Mouse (Mus musculus): Measurements from ENCODE around the gene Foxn3. TPM values are rescaled to one million over a fixed set of nuclear protein-coding genes. Genes with fewer than 3 reads are reported as not detected.

Gene Foxn3
- polyA plus RNA-seq, 1 experiment from 2014 or later: 81.4 TPM

- H3K27ac ChIP-seq (replicated peaks; ENCODE audit: low read depth, low read length): peak overlapping the region; percentile 60
- ATAC-seq (ENCODE audit: low FRiP score, low TSS enrichment) (peak; percentile 66), DNase-seq (peak; percentile 88)
- H3K27me3 ChIP-seq (ENCODE audit: control insufficient read depth, insufficient read depth, low read length): no peaks in the 10 kb centered on the region
- no peaks in the 10 kb centered on the region for H3K9me3 ChIP-seq (ENCODE audit: control insufficient read depth, low read length)
- no peak overlapping the region for H3K4me3 ChIP-seq (replicated peaks; ENCODE audit: low read depth, low read length)
- no peak overlapping the region for H3K9ac ChIP-seq (replicated peaks; ENCODE audit: low read length)
- peaks cover 25% of the 10 kb centered on the region for H3K4me1 ChIP-seq (ENCODE audit: control insufficient read depth, insufficient read depth, low read length)
- no peaks in the 10 kb centered on the region for H3K36me3 ChIP-seq (ENCODE audit: control insufficient read depth, insufficient read depth, low read length)
- 41% methylated on average over 10 of the region's 10 CpGs for WGBS
- peak overlapping the region; percentile 39 for H3K4me2 ChIP-seq (ENCODE audit: low read length)
These were observed 105.7 kb downstream of the Foxn3 start for GRCm38 (mm10) chr12:99457521-99458205.

- no peak overlapping the region for H3K27ac ChIP-seq (replicated peaks; ENCODE audit: low read depth, low read length)
- ATAC-seq (ENCODE audit: low FRiP score, low TSS enrichment): no peak
- no peak for DNase-seq
- H3K27me3 ChIP-seq (ENCODE audit: control insufficient read depth, insufficient read depth, low read length): no peaks in the 10 kb centered on the region
- WGBS: 95% methylated on average over 8 of the region's 8 CpGs
- no peak overlapping the region for H3K4me3 ChIP-seq (replicated peaks; ENCODE audit: low read depth, low read length)
- H3K36me3 ChIP-seq (ENCODE audit: control insufficient read depth, insufficient read depth, low read length): no peaks in the 10 kb centered on the region
- no peaks in the 10 kb centered on the region for H3K9me3 ChIP-seq (ENCODE audit: control insufficient read depth, low read length)
- no peak overlapping the region for H3K4me2 ChIP-seq (ENCODE audit: low read length)
- H3K9ac ChIP-seq (replicated peaks; ENCODE audit: low read length): no peak overlapping the region
- H3K4me1 ChIP-seq (ENCODE audit: control insufficient read depth, insufficient read depth, low read length): peaks cover 25% of the 10 kb centered on the region
These were observed 107.8 kb downstream of the Foxn3 start for GRCm38 (mm10) chr12:99455580-99455979.

GRCm38 (mm10) chr12:99454394-99454793, 109.0 kb downstream of the Foxn3 start:
- H3K36me3 ChIP-seq (ENCODE audit: control insufficient read depth, insufficient read depth, low read length): no peaks in the 10 kb centered on the region
- no peaks in the 10 kb centered on the region for H3K9me3 ChIP-seq (ENCODE audit: control insufficient read depth, low read length)
- ATAC-seq (ENCODE audit: low FRiP score, low TSS enrichment) (no peak), DNase-seq (no peak)
- peaks cover 25% of the 10 kb centered on the region for H3K4me1 ChIP-seq (ENCODE audit: control insufficient read depth, insufficient read depth, low read length)
- no peak overlapping the region for H3K27ac ChIP-seq (replicated peaks; ENCODE audit: low read depth, low read length)
- no peaks in the 10 kb centered on the region for H3K27me3 ChIP-seq (ENCODE audit: control insufficient read depth, insufficient read depth, low read length)
- 62% methylated on average over 9 of the region's 9 CpGs for WGBS
- H3K4me3 ChIP-seq (replicated peaks; ENCODE audit: low read depth, low read length): no peak overlapping the region
- no peak overlapping the region for H3K4me2 ChIP-seq (ENCODE audit: low read length)
- no peak overlapping the region for H3K9ac ChIP-seq (replicated peaks; ENCODE audit: low read length)

DNA sequence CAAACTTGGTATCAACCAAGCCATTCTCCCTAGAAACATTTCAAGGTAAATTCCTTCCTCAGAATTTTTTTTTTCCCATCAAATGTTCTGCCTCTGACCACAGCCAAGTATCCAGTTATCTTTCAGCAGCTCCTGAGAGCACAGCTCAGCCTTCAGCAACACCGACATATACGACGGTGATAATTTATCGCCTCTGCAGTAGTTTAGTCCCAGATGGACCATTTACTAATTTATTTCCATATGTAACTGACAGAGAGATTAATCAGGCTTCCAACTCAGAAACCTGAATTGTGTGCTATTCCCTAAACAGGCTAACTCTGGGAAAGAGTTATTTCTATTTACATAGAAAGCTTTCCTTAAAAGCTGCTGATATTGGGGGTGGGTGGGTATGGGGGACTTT, 109.6 kb downstream of the Foxn3 start:
- WGBS: 69% methylated on average over 4 of the region's 4 CpGs
- H3K9me3 ChIP-seq (ENCODE audit: control insufficient read depth, low read length): no peaks in the 10 kb centered on the region
- no peak overlapping the region for H3K4me3 ChIP-seq (replicated peaks; ENCODE audit: low read depth, low read length)
- no peak overlapping the region for H3K9ac ChIP-seq (replicated peaks; ENCODE audit: low read length)
- no peak overlapping the region for H3K27ac ChIP-seq (replicated peaks; ENCODE audit: low read depth, low read length)
- ATAC-seq (ENCODE audit: low FRiP score, low TSS enrichment): no peak
- no peaks in the 10 kb centered on the region for H3K27me3 ChIP-seq (ENCODE audit: control insufficient read depth, insufficient read depth, low read length)
- no peaks in the 10 kb centered on the region for H3K36me3 ChIP-seq (ENCODE audit: control insufficient read depth, insufficient read depth, low read length)
- no peak overlapping the region for H3K4me2 ChIP-seq (ENCODE audit: low read length)
- H3K4me1 ChIP-seq (ENCODE audit: control insufficient read depth, insufficient read depth, low read length): peaks cover 25% of the 10 kb centered on the region
- DNase-seq: no peak

DNA sequence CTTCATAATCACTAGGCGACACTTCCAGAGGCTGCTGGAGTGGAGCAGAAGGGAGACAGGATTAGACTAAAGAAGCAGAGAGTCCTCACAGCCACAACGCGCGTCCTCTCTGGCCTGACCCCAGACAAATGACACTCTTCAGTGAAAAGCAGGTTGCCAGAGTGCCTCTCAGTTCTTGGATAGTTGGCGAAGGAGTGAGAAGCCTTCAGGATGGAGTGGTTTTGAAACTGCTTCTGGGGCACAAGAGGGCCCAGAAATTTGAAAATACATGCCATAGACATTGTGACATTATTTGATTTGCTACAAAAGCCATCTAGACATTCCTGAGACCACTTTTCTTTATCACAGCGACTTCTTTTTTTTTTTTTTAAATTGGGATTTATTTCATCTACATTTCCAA, 113.3 kb downstream of the Foxn3 start:
- ATAC-seq (ENCODE audit: low FRiP score, low TSS enrichment) (no peak), DNase-seq (no peak)
- no peaks in the 10 kb centered on the region for H3K36me3 ChIP-seq (ENCODE audit: control insufficient read depth, insufficient read depth, low read length)
- WGBS: 89% methylated on average over 6 of the region's 6 CpGs
- H3K4me3 ChIP-seq (replicated peaks; ENCODE audit: low read depth, low read length): no peak overlapping the region
- no peak overlapping the region for H3K9ac ChIP-seq (replicated peaks; ENCODE audit: low read length)
- H3K4me1 ChIP-seq (ENCODE audit: control insufficient read depth, insufficient read depth, low read length): no peaks in the 10 kb centered on the region
- H3K27me3 ChIP-seq (ENCODE audit: control insufficient read depth, insufficient read depth, low read length): no peaks in the 10 kb centered on the region
- no peak overlapping the region for H3K27ac ChIP-seq (replicated peaks; ENCODE audit: low read depth, low read length)
- H3K9me3 ChIP-seq (ENCODE audit: control insufficient read depth, low read length): no peaks in the 10 kb centered on the region
- no peak overlapping the region for H3K4me2 ChIP-seq (ENCODE audit: low read length)

DNA sequence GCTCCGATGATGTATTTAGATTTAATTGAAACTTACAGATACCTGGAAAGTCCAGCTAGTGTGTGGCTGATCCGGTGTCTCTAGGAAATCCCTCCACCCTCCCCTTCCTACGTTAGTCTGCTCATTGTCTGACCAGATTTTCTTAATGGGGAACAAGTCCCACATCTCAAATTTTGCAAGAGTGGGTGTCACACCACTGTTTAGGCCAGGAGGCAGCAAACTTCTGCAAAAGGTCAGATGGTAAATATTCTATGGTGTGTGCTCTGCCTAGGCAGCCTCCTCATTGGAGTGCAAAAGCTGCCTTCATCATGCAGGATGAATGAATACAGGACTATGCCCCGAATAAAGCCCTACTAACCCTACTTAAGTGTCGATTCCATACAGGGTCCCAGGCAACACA, 115.6 kb downstream of the Foxn3 start:
- H3K27ac ChIP-seq (replicated peaks; ENCODE audit: low read depth, low read length): no peak overlapping the region
- no peak overlapping the region for H3K4me2 ChIP-seq (ENCODE audit: low read length)
- no peaks in the 10 kb centered on the region for H3K27me3 ChIP-seq (ENCODE audit: control insufficient read depth, insufficient read depth, low read length)
- no peaks in the 10 kb centered on the region for H3K9me3 ChIP-seq (ENCODE audit: control insufficient read depth, low read length)
- H3K4me3 ChIP-seq (replicated peaks; ENCODE audit: low read depth, low read length): no peak overlapping the region
- WGBS: 88% methylated on average over 5 of the region's 5 CpGs
- H3K9ac ChIP-seq (replicated peaks; ENCODE audit: low read length): no peak overlapping the region
- DNase-seq (no peak), ATAC-seq (ENCODE audit: low FRiP score, low TSS enrichment) (no peak)
- H3K36me3 ChIP-seq (ENCODE audit: control insufficient read depth, insufficient read depth, low read length): no peaks in the 10 kb centered on the region
- H3K4me1 ChIP-seq (ENCODE audit: control insufficient read depth, insufficient read depth, low read length): no peaks in the 10 kb centered on the region

- H3K4me1 ChIP-seq (ENCODE audit: control insufficient read depth, insufficient read depth, low read length): no peaks in the 10 kb centered on the region
- no peak overlapping the region for H3K9ac ChIP-seq (replicated peaks; ENCODE audit: low read length)
- DNase-seq (no peak), ATAC-seq (ENCODE audit: low FRiP score, low TSS enrichment) (no peak)
- H3K27me3 ChIP-seq (ENCODE audit: control insufficient read depth, insufficient read depth, low read length): no peaks in the 10 kb centered on the region
- WGBS: 87% methylated on average over 6 of the region's 6 CpGs
- H3K4me2 ChIP-seq (ENCODE audit: low read length): no peak overlapping the region
- no peaks in the 10 kb centered on the region for H3K36me3 ChIP-seq (ENCODE audit: control insufficient read depth, insufficient read depth, low read length)
- no peak overlapping the region for H3K27ac ChIP-seq (replicated peaks; ENCODE audit: low read depth, low read length)
- no peak overlapping the region for H3K4me3 ChIP-seq (replicated peaks; ENCODE audit: low read depth, low read length)
- no peaks in the 10 kb centered on the region for H3K9me3 ChIP-seq (ENCODE audit: control insufficient read depth, low read length)
These were observed 118.2 kb downstream of the Foxn3 start for GRCm38 (mm10) chr12:99445018-99445674.

DNA sequence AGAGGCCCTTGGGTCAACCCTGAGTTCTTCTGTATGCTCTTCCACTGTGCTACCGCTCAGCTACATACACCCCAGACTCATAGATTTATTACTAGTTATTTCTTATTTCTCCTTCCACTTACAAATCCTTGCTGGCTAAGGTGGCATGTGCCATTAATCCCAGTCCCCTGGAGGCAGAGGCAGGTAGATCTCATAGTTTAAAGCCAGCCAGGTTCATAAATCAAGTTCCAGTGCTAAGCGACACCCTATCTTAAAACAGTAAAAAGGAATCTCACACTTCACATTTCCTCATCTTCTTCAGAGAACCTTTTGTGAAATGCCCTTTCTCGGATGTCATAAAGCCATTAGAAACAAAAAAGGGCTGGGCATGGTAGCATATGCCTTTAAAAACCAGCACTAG, 120.6 kb downstream of the Foxn3 start:
- no peaks in the 10 kb centered on the region for H3K27me3 ChIP-seq (ENCODE audit: control insufficient read depth, insufficient read depth, low read length)
- H3K4me1 ChIP-seq (ENCODE audit: control insufficient read depth, insufficient read depth, low read length): no peaks in the 10 kb centered on the region
- H3K9ac ChIP-seq (replicated peaks; ENCODE audit: low read length): no peak overlapping the region
- H3K36me3 ChIP-seq (ENCODE audit: control insufficient read depth, insufficient read depth, low read length): no peaks in the 10 kb centered on the region
- no peak overlapping the region for H3K4me2 ChIP-seq (ENCODE audit: low read length)
- 96% methylated on average over 3 of the region's 3 CpGs for WGBS
- no peak overlapping the region for H3K27ac ChIP-seq (replicated peaks; ENCODE audit: low read depth, low read length)
- H3K4me3 ChIP-seq (replicated peaks; ENCODE audit: low read depth, low read length): no peak overlapping the region
- H3K9me3 ChIP-seq (ENCODE audit: control insufficient read depth, low read length): no peaks in the 10 kb centered on the region
- DNase-seq: no peak
- ATAC-seq (ENCODE audit: low FRiP score, low TSS enrichment): no peak

DNA sequence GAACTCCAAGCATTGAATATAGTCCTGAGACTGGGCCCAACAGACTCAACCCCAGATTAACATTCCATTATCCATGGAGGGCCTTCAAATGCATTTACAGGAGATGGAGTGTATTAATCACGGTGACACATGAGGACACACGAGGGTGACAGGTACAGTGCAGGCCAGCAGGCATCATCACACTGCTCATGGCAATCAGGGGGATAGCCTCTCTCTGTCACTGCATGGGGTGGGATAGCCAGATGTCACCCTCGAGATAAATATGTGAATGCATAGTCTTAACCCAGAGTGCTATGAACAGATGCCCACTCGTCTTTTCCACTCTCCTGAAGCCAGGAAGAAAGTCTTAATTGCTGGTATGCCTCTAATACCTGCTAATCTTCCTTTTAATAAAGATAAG, 122.4 kb downstream of the Foxn3 start:
- Histone ChIP-seq H3K4me1 (ENCODE audit: control insufficient read depth, insufficient read depth, low read length) (no peaks in the 10 kb centered on the region), H3K4me3 (replicated peaks; ENCODE audit: low read depth, low read length) (no peak overlapping the region), H3K36me3 (ENCODE audit: control insufficient read depth, insufficient read depth, low read length) (no peaks in the 10 kb centered on the region), H3K9me3 (ENCODE audit: control insufficient read depth, low read length) (no peaks in the 10 kb centered on the region), H3K27me3 (ENCODE audit: control insufficient read depth, insufficient read depth, low read length) (no peaks in the 10 kb centered on the region), H3K4me2 (ENCODE audit: low read length) (no peak overlapping the region), H3K27ac (replicated peaks; ENCODE audit: low read depth, low read length) (no peak overlapping the region), H3K9ac (replicated peaks; ENCODE audit: low read length) (no peak overlapping the region)
- no peak for ATAC-seq (ENCODE audit: low FRiP score, low TSS enrichment)
- no peak for DNase-seq
- WGBS: 56% methylated on average over 4 of the region's 4 CpGs

Measured in midbrain, embryonic 14.5 days (tissue).